Mouse (Mus musculus): Measurements from ENCODE around the gene Tnfrsf19. TPM values are rescaled to one million over a fixed set of nuclear protein-coding genes. Genes with fewer than 3 reads are reported as not detected.

Gene Tnfrsf19
- polyA plus RNA-seq, 1 experiment: 36.9 TPM

DNA sequence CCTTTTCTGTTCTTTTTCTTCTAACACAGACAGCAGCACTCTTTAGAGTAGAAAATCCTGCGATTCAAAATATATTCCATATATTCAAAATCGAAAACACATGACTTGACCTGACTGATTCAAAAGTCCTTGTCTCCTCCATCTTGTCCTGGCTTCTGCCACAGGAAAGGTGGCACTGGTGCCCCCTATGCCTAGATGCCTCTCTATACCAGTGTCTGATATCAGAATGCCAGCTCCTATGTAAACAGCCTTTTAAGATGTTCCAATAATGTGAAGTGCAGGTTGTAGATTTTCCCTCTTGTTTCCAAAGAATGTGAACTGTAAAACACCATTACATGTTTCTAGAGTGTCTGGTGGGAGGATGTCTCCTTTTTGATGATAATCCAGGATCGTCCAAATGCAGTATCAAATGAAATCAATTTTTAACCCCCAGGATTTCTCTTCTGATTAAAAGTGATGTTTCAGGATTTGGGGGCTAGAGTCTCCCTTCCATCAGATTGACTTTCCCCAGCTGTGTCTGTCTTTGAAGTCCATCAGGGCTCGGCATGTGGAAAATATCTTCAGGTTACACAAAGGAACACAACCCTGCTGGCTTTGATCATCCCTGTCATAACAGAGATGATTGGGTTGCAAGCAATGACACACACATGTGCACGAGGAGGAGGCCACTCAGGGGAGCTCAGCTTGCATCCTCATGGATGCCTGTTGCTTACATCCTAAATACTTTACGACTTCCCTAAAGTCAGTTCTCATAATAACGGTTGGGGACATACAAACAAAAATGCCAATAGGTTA is 82.1 kb downstream of the Tnfrsf19 start:
- no peak for DNase-seq (ENCODE audit: low spot score)

DNA sequence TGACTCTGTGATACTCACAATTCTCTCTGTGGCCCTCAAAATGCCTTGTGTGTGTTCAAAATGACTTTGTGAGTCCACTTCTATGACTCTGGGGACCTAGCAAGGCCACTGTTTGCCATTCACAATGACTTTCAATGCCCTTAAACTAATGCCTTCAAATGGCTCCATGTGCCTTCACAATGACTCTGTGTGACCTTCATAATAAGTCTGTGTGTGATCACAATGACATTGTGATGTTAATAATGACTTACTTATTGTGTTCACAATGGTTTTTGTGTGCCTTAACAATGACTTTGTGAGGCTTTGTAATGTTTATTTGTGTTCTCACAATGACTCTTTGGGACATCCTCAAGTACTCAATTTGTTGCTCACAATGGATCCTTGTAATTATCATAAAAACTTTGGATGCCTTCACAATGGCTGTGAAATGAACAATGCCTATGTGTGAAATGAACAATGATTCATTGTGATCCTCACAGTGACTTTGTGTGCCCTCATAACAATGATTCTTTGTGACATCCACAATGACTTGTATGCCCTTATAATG is 88.6 kb downstream of the Tnfrsf19 start:
- DNase-seq (ENCODE audit: low spot score): no peak

GRCm38 (mm10) chr14:60937481-60938039 is 108.7 kb downstream of the Tnfrsf19 start:
- DNase-seq (ENCODE audit: low spot score): no peak

DNA sequence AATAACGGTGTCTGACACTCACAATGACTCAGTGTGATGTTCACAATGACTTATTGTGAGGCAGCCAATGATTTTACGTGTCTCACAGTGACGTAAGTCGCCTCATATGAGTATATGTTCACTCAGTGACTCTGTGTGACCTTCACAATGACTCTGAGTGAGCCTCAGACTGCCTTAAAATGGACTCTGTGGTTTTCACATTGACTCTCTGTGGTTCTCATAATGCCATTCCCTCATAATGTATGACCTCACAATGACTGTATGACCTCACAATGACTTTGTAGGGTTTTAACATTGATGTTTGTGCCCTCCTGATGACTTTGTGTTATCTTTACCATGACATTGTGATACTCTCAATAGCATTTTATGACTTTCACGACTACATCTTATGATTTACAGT is 110.6 kb downstream of the Tnfrsf19 start:
- no peak for DNase-seq (ENCODE audit: low spot score)

DNA sequence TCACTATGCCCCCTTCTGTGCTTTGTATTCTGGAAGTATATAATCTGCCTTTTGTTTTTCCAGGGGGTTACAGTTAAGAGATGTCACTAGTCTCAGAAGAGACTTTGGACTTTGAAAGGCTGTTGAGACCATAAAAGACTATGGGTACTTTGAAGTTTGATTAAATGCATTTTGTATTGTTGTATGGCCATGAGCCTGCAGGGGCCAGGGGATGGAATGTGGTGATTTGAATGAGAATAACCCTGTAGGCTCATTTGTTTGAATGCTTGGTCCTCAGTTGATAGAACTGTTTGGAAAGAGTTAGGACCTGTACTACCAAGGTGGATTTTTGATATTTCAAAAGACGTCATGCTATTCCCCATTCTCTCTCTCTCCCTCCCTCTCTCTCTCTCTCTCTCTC is 120.3 kb downstream of the Tnfrsf19 start:
- no peak for DNase-seq (ENCODE audit: low spot score)

- no peak for DNase-seq (ENCODE audit: low spot score)
These were observed 129.6 kb downstream of the Tnfrsf19 start for GRCm38 (mm10) chr14:60916661-60917060.

Other genes starting within 250 kb of the Tnfrsf19 start
- gene Sacs, start 92.0 kb upstream of the Tnfrsf19 start, polyA plus RNA-seq (2012; rRNA removed): 5.9 and 6.9 TPM in 2 replicates
- gene Sgcg, start 212.0 kb upstream of the Tnfrsf19 start, polyA plus RNA-seq (2012; rRNA removed): 3.7 and 5.2 TPM in 2 replicates

All from urinary bladder, adult 2 months (tissue).